Mouse (Mus musculus) E14TG2a.4 (cell line): ENCODE measurements around the gene Tomm6.

Experiments used
- CTCF ChIP-seq: conservative IDR thresholded peaks from 2 replicates; pipeline ENCODE4 v1.5.1; 2014; ENCODE audit warnings: low read length
- NANOG ChIP-seq: IDR thresholded peaks from 2 replicates; pipeline ENCODE4 v1.6.1; 2014; ENCODE audit warnings: borderline replicate concordance, low read length, mixed read lengths
- POU5F1 ChIP-seq: IDR thresholded peaks from 2 replicates; pipeline ENCODE4 v1.6.1; 2014; ENCODE audit warnings: low read length, borderline replicate concordance

DNA sequence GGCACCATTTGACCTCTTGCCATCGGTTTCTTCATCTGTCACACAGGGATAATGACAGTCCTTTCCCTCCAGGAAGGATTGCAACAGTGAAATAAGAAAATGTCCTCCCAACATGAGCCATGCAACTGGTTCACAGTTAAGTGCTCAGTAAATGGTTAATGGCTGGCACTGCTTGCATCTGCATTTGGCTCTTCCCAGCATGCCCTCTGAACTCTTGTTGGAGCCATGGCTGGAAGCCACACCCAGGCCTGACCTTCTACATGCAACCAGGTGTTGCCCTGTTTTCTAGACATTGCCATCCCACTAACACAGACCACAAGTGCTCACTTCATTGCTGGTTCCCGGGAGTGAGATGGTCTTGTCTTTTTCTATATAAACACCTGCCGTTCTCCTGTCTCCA is 19.8 kb upstream of the Tomm6 start:
- no peak for TF ChIP-seq CTCF
- TF ChIP-seq POU5F1, result no peak
- no peak for TF ChIP-seq NANOG
